Mouse (Mus musculus) monocyte, adult 2 months (primary cell): Measurements from ENCODE around the gene Oxsr1.
A peak's percentile ranks its signal among the peaks of the same experiment; 100 is the strongest.
"Not testable (repeated sequence)": the region's sequence is repeated elsewhere in the genome, so short reads cannot be mapped to it uniquely, and the experiment has no call there.

Source experiments
- DNase-seq, 2 experiments: peaks; one replicate each; pipeline ENCODE4 v3.0.0; 2022; ENCODE audit warnings: low spot score in 2 of 2, low read depth in 1 of 2

The Oxsr1 gene

GRCm38 (mm10) chr9:119276321-119276720 lies 45.9 kb downstream of the Oxsr1 start:
- DNase-seq, result no peak

GRCm38 (mm10) chr9:119274814-119275213 lies 47.4 kb downstream of the Oxsr1 start:
- DNase-seq, result not testable (repeated sequence)

GRCm38 (mm10) chr9:119271496-119271895 lies 50.7 kb downstream of the Oxsr1 start:
- no peak for DNase-seq

- DNase-seq, result no peak
Observed at GRCm38 (mm10) chr9:119268588-119269145, 53.6 kb downstream of the Oxsr1 start.

- DNase-seq, result no peak
Observed at GRCm38 (mm10) chr9:119268120-119268519, 54.1 kb downstream of the Oxsr1 start.

- DNase-seq, result not testable (repeated sequence)
Observed at GRCm38 (mm10) chr9:119266121-119266395, 56.2 kb downstream of the Oxsr1 start.

GRCm38 (mm10) chr9:119265373-119266120 lies 56.7 kb downstream of the Oxsr1 start:
- peak in 1 of 2 experiments; percentile 11 for DNase-seq

GRCm38 (mm10) chr9:119263067-119263466 lies 59.2 kb downstream of the Oxsr1 start:
- DNase-seq, result no peak

GRCm38 (mm10) chr9:119260825-119261224 lies 61.4 kb downstream of the Oxsr1 start:
- DNase-seq, result no peak

GRCm38 (mm10) chr9:119258785-119259184 lies 63.4 kb downstream of the Oxsr1 start:
- no peak for DNase-seq

GRCm38 (mm10) chr9:119258128-119258527 lies 64.1 kb downstream of the Oxsr1 start:
- DNase-seq, result no peak

GRCm38 (mm10) chr9:119256161-119256560 lies 66.1 kb downstream of the Oxsr1 start:
- DNase-seq, result no peak

GRCm38 (mm10) chr9:119255096-119255495 lies 67.1 kb downstream of the Oxsr1 start:
- DNase-seq, result no peak

GRCm38 (mm10) chr9:119254187-119254586 lies 68.0 kb downstream of the Oxsr1 start:
- no peak for DNase-seq

- DNase-seq, result no peak
Observed at GRCm38 (mm10) chr9:119247996-119248395, 74.2 kb downstream of the Oxsr1 start.

- DNase-seq, result no peak
Observed at GRCm38 (mm10) chr9:119246826-119247225, 75.4 kb downstream of the Oxsr1 start.

GRCm38 (mm10) chr9:119243981-119244380 lies 78.2 kb downstream of the Oxsr1 start:
- no peak for DNase-seq

- DNase-seq, result no peak
Observed at GRCm38 (mm10) chr9:119241169-119241865, 80.9 kb downstream of the Oxsr1 start.

GRCm38 (mm10) chr9:119240286-119240997 lies 81.8 kb downstream of the Oxsr1 start:
- DNase-seq, result no peak

GRCm38 (mm10) chr9:119239274-119239673 lies 83.0 kb downstream of the Oxsr1 start:
- DNase-seq, result no peak

GRCm38 (mm10) chr9:119238796-119239195 lies 83.4 kb downstream of the Oxsr1 start:
- no peak for DNase-seq

GRCm38 (mm10) chr9:119231552-119231951 lies 90.7 kb downstream of the Oxsr1 start:
- no peak for DNase-seq
